Mouse (Mus musculus) erythroblast, embryonic 14.5 days (primary cell): ENCODE results near the gene Siah2. TPM values are rescaled to one million over a fixed set of nuclear protein-coding genes. Genes with fewer than 3 reads are reported as not detected.

Experiments
- H3K27me3 ChIP-seq: 2 replicates; pipeline ENCODE4 v1.6.1; 2012; ENCODE audit warnings: inconsistent platforms; ENCODE audit not compliant: control insufficient read depth
- H3K36me3 ChIP-seq: 2 replicates; pipeline ENCODE4 v1.6.1; 2012; ENCODE audit warnings: mild to moderate bottlenecking, inconsistent platforms; ENCODE audit not compliant: control insufficient read depth
- H3K4me1 ChIP-seq: 2 replicates; pipeline ENCODE4 v1.6.1; 2012; ENCODE audit warnings: inconsistent platforms; ENCODE audit not compliant: control insufficient read depth
- H3K4me3 ChIP-seq: replicated peaks from 2 replicates; pipeline ENCODE3; 2012; ENCODE audit warnings: moderate library complexity, mild to moderate bottlenecking, inconsistent platforms
- H3K9me3 ChIP-seq: 2 replicates; pipeline ENCODE4 v1.6.1; 2012; ENCODE audit warnings: low read length, inconsistent platforms, mixed read lengths; ENCODE audit not compliant: control insufficient read depth
- GATA1 ChIP-seq: IDR thresholded peaks from 2 replicates; pipeline ENCODE4 v1.6.1; 2012; ENCODE audit warnings: low read length, inconsistent platforms, mixed read lengths
- TAL1 ChIP-seq: IDR thresholded peaks from 3 replicates; pipeline ENCODE4 v1.6.1; 2012; ENCODE audit warnings: low read length, inconsistent platforms, mixed read lengths
- polyA plus RNA-seq: library from polyadenylated mRNA; stranded (reverse); fragments of >175 nt; gene quantifications from 2 replicates; pipeline ENCODE4 v1.2.3, GENCODE M21; 2012

Gene Siah2
- polyA plus RNA-seq, 1 experiment, result 0.19 TPM

DNA sequence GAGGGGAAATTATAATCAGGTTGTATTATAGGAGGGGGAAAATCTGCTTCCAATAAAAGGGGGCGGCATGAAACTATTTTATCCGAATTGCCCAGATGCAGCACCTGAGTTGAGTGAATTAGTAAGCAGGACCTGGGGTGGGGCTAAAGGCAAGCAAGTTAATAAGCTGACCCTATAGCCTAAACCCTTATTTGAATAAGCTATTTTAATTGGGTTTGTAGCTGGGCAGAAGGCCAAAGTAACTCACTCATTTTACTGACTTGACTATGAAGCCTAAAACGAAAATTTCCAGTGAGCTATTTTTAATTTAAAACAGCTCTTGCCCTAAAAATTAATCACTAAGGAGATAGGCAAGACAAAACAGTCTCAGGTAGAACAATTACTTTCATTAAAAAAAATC lies 2.5 kb downstream of the Siah2 start:
- no peaks in the 10 kb centered on the region for H3K9me3 ChIP-seq
- TF ChIP-seq GATA1 (no peak), TAL1 (no peak)
- H3K27me3 ChIP-seq, result peaks cover 46% of the 10 kb centered on the region
- no peaks in the 10 kb centered on the region for H3K36me3 ChIP-seq
- H3K4me1 ChIP-seq, result peaks cover 21% of the 10 kb centered on the region
- no peak overlapping the region for H3K4me3 ChIP-seq

DNA sequence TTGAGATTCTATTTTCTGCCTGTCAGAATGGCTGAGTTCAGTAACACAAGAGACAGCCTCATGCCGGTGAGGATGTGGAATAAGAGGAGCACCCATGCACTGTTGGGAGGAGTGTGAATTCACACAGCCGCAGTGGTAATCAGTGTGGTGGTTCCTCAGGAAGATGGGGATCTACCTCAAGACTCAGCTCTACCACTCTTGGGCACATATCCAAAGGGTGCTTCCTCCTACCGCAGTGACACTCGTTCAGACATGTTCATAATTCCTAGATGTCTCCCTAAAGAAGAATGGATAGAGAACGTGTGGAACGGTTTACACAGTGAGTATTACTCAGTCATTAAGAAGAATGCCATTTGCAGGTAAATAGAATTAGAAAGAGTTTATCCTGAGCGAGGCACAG lies 3.1 kb downstream of the Siah2 start:
- no peaks in the 10 kb centered on the region for H3K9me3 ChIP-seq
- no peak overlapping the region for H3K4me3 ChIP-seq
- H3K27me3 ChIP-seq, result peaks cover 44% of the 10 kb centered on the region
- TF ChIP-seq GATA1 (no peak), TAL1 (no peak)
- no peaks in the 10 kb centered on the region for H3K36me3 ChIP-seq
- H3K4me1 ChIP-seq, result peaks cover 21% of the 10 kb centered on the region

- peaks cover 21% of the 10 kb centered on the region for H3K4me1 ChIP-seq
- no peak overlapping the region for H3K4me3 ChIP-seq
- TF ChIP-seq GATA1 (no peak), TAL1 (no peak)
- H3K9me3 ChIP-seq, result no peaks in the 10 kb centered on the region
- peaks cover 42% of the 10 kb centered on the region for H3K27me3 ChIP-seq
- H3K36me3 ChIP-seq, result no peaks in the 10 kb centered on the region
Observed at GRCm38 (mm10) chr3:58688551-58688950, 3.6 kb downstream of the Siah2 start.

DNA sequence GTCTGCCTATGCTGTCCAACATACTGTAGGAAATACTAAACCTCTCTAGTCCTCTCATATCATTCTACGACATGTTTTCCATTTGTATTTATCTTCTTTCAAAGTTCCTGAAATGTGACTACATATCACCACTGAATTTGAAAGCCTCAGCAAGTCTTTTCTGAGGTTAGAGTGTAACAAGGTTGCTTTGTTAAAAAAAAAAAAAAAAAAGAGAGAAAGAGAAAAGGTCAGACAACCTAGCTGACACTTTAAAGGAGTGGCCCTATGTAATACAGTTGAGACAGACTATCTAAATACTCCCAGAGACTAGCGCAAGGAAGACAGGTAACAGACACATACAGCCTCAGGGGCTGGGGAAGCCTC lies 5.3 kb downstream of the Siah2 start:
- no peak overlapping the region for H3K4me3 ChIP-seq
- H3K4me1 ChIP-seq, result peaks cover 13% of the 10 kb centered on the region
- TF ChIP-seq TAL1 (no peak), GATA1 (no peak)
- H3K36me3 ChIP-seq, result no peaks in the 10 kb centered on the region; the same call in 1 of the 2 replicates
- H3K9me3 ChIP-seq, result no peaks in the 10 kb centered on the region
- peaks cover 27% of the 10 kb centered on the region for H3K27me3 ChIP-seq

- Histone ChIP-seq H3K9me3 (no peaks in the 10 kb centered on the region), H3K4me3 (no peak overlapping the region), H3K27me3 (peaks cover 21% of the 10 kb centered on the region), H3K4me1 (peaks cover 8% of the 10 kb centered on the region), H3K36me3 (no peaks in the 10 kb centered on the region; the same call in 1 of the 2 replicates)
- TF ChIP-seq TAL1 (no peak), GATA1 (no peak)
Observed at GRCm38 (mm10) chr3:58686206-58686921, 5.8 kb downstream of the Siah2 start.

DNA sequence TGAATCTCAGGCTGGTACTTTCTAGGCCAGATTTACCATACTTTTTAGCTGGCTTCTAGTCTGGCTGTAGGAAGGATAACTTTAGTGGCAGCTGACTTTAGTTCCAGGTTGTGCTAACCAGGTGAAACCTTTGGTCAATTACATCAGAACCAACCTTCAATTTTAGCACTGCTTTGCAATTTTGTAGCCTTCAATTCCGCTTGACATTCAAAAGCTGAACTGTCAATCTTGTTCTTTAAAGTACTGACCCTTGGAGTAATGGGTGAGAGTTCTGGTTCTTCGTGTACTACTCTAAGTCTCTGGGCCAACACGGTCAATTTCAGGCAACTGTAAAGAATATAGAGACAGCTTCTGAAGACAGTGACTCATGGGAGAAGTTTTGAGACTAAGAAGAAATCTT lies 6.8 kb downstream of the Siah2 start:
- Histone ChIP-seq H3K9me3 (no peaks in the 10 kb centered on the region), H3K36me3 (no peaks in the 10 kb centered on the region; the same call in 1 of the 2 replicates), H3K4me3 (no peak overlapping the region), H3K4me1 (no peaks in the 10 kb centered on the region), H3K27me3 (peaks cover 12% of the 10 kb centered on the region)
- no peak for TF ChIP-seq TAL1
- no peak for TF ChIP-seq GATA1

DNA sequence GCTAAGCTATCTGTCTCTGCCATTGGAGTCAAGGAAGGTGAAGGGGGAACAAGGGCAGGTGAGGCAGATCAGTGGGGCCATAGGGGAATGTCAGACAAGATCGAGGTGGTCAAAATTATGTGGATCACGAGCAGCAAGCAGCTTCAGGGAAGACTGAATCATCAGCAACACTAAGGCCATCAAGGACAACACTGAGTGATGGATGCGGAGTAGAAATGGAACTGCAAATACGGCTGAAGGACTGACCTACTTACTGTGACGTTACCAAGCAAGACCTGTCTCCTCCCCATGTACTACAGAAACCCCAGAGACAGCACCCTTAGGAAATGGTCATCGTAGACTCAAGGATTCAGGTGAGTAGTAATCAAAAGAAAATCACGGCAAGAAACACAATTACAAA lies 8.9 kb downstream of the Siah2 start:
- TF ChIP-seq TAL1 (no peak), GATA1 (no peak)
- Histone ChIP-seq H3K9me3 (no peaks in the 10 kb centered on the region), H3K27me3 (no peaks in the 10 kb centered on the region), H3K36me3 (no peaks in the 10 kb centered on the region; the same call in 1 of the 2 replicates), H3K4me1 (no peaks in the 10 kb centered on the region), H3K4me3 (no peak overlapping the region)

GRCm38 (mm10) chr3:58682336-58682735 lies 9.9 kb downstream of the Siah2 start:
- H3K4me3 ChIP-seq, result no peak overlapping the region
- H3K36me3 ChIP-seq, result no peaks in the 10 kb centered on the region; the same call in 1 of the 2 replicates
- TF ChIP-seq TAL1 (no peak), GATA1 (no peak)
- H3K9me3 ChIP-seq, result no peaks in the 10 kb centered on the region
- H3K27me3 ChIP-seq, result no peaks in the 10 kb centered on the region
- H3K4me1 ChIP-seq, result no peaks in the 10 kb centered on the region

DNA sequence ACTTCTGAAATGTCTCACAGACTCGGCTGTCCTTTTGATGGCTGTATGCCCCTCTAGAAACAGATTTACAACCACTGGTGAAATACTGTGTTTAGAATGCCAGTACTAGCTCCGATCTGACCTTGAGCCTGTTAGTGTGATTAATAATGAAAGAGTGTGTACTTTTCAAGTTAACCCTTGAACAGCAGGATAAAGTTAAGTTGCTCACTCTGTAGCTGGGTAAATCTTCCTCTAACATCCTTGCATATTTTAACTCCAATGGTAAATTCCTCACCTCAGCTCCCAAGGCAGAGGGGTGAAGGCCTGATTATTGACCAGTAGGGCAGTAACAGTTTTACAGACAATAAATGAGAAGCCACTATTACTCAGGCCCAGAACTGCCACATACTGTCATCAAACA lies 10.4 kb downstream of the Siah2 start:
- H3K27me3 ChIP-seq, result no peaks in the 10 kb centered on the region
- no peaks in the 10 kb centered on the region; the same call in 1 of the 2 replicates for H3K36me3 ChIP-seq
- no peaks in the 10 kb centered on the region for H3K9me3 ChIP-seq
- H3K4me3 ChIP-seq, result no peak overlapping the region
- H3K4me1 ChIP-seq, result no peaks in the 10 kb centered on the region
- no peak for TF ChIP-seq TAL1
- TF ChIP-seq GATA1, result no peak
